Mouse (Mus musculus): ENCODE data around the gene BC049352. TPM values are rescaled to one million over a fixed set of nuclear protein-coding genes. Genes with fewer than 3 reads are reported as not detected.

Gene BC049352
- polyA plus RNA-seq, 1 experiment = not detected

DNA sequence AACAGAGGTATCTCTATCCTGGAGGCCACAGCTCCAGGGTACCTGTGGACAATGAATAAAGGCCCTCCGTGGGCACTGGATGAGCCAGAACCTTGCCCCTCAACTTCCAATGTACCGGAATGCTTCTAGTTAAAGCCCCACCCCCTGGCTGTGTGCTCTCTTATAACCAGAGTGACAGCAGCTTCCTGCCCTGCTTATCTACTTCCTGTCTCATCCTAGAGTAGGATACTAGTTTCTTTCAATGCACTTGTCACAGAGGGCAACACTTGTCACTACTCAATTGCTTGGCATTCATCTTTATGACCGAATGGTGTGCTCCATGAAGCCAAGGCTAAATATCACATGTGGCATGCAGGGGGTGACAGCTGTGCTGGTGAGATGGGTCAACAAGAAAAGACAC, 69.5 kb downstream of the BC049352 start:
- no peak overlapping the region for H3K4me3 ChIP-seq (ENCODE audit: insufficient read depth, poor library complexity, severe bottlenecking)
- TF ChIP-seq MYOG (IDR thresholded peaks at IDR 0.05; ENCODE audit: control insufficient read depth, extremely low read depth, insufficient read length) (no peak), CEBPB (IDR thresholded peaks at IDR 0.05; ENCODE audit: low read depth) (no peak), FOSL1 (IDR thresholded peaks at IDR 0.05; ENCODE audit: insufficient read depth, low read length, poor library complexity, severe bottlenecking) (no peak), USF1 (IDR thresholded peaks at IDR 0.05; ENCODE audit: low read depth) (no peak), MAX (IDR thresholded peaks at IDR 0.05) (no peak), MYOD1 (IDR thresholded peaks at IDR 0.05; ENCODE audit: control insufficient read depth, insufficient read length, low read depth) (no peak), CTCF (IDR thresholded peaks at IDR 0.05; ENCODE audit: control insufficient read depth, insufficient read depth, insufficient read length) (no peak)
- no peaks in the 10 kb centered on the region for H3K79me2 ChIP-seq (ENCODE audit: control insufficient read depth, insufficient read depth)

GRCm38 (mm10) chr9:45251990-45252389, 70.2 kb downstream of the BC049352 start:
- Histone ChIP-seq H3K4me3 (ENCODE audit: insufficient read depth, poor library complexity, severe bottlenecking) (no peak overlapping the region), H3K27me3 (ENCODE audit: control insufficient read depth, insufficient read depth, insufficient read length) (peaks cover 28% of the 10 kb centered on the region), H3K79me2 (ENCODE audit: control insufficient read depth, insufficient read depth) (no peaks in the 10 kb centered on the region), H3ac (ENCODE audit: control insufficient read depth, insufficient read length, low read depth) (no peak overlapping the region), H3K79me3 (ENCODE audit: low read depth) (no peaks in the 10 kb centered on the region), H3K36me3 (ENCODE audit: control insufficient read depth, insufficient read depth) (no peaks in the 10 kb centered on the region)
- TF ChIP-seq USF1 (IDR thresholded peaks at IDR 0.05; ENCODE audit: low read depth) (no peak), CTCF (IDR thresholded peaks at IDR 0.05; ENCODE audit: control insufficient read depth, insufficient read depth, insufficient read length) (no peak), CEBPB (IDR thresholded peaks at IDR 0.05; ENCODE audit: low read depth) (no peak), MAX (IDR thresholded peaks at IDR 0.05) (no peak), MYOD1 (IDR thresholded peaks at IDR 0.05; ENCODE audit: control insufficient read depth, insufficient read length, low read depth) (no peak), MYOG (IDR thresholded peaks at IDR 0.05; ENCODE audit: control insufficient read depth, extremely low read depth, insufficient read length) (no peak), FOSL1 (IDR thresholded peaks at IDR 0.05; ENCODE audit: insufficient read depth, low read length, poor library complexity, severe bottlenecking) (no peak)

More for the DNA sequence above, 69.5 kb downstream of the BC049352 start:
- H3ac ChIP-seq (ENCODE audit: control insufficient read depth, insufficient read length, low read depth) = no peak overlapping the region
- H3K36me3 ChIP-seq (ENCODE audit: control insufficient read depth, insufficient read depth) = no peaks in the 10 kb centered on the region
- H3K27me3 ChIP-seq (ENCODE audit: control insufficient read depth, insufficient read depth, insufficient read length) = peaks cover 22% of the 10 kb centered on the region
- no peaks in the 10 kb centered on the region for H3K79me3 ChIP-seq (ENCODE audit: low read depth)

- TF ChIP-seq CTCF (IDR thresholded peaks at IDR 0.05; ENCODE audit: control insufficient read depth, insufficient read depth, insufficient read length) = no peak
- TF ChIP-seq MYOD1 (IDR thresholded peaks at IDR 0.05; ENCODE audit: control insufficient read depth, insufficient read length, low read depth) = no peak
- TF ChIP-seq USF1 (IDR thresholded peaks at IDR 0.05; ENCODE audit: low read depth) = no peak
- TF ChIP-seq MAX (IDR thresholded peaks at IDR 0.05) = no peak
- TF ChIP-seq MYOG (IDR thresholded peaks at IDR 0.05; ENCODE audit: control insufficient read depth, extremely low read depth, insufficient read length) = no peak
- no peak for TF ChIP-seq CEBPB (IDR thresholded peaks at IDR 0.05; ENCODE audit: low read depth)
- TF ChIP-seq FOSL1 (IDR thresholded peaks at IDR 0.05; ENCODE audit: insufficient read depth, low read length, poor library complexity, severe bottlenecking) = no peak
- Histone ChIP-seq H3K79me2 (ENCODE audit: control insufficient read depth, insufficient read depth) (no peaks in the 10 kb centered on the region), H3K79me3 (ENCODE audit: low read depth) (no peaks in the 10 kb centered on the region), H3K4me3 (ENCODE audit: insufficient read depth, poor library complexity, severe bottlenecking) (no peak overlapping the region), H3K27me3 (ENCODE audit: control insufficient read depth, insufficient read depth, insufficient read length) (peaks cover 31% of the 10 kb centered on the region), H3ac (ENCODE audit: control insufficient read depth, insufficient read length, low read depth) (no peak overlapping the region), H3K36me3 (ENCODE audit: control insufficient read depth, insufficient read depth) (no peaks in the 10 kb centered on the region)
These were observed 70.6 kb downstream of the BC049352 start for GRCm38 (mm10) chr9:45252395-45252794.

GRCm38 (mm10) chr9:45254021-45254420, 72.2 kb downstream of the BC049352 start:
- TF ChIP-seq CEBPB (IDR thresholded peaks at IDR 0.05; ENCODE audit: low read depth) (no peak), USF1 (IDR thresholded peaks at IDR 0.05; ENCODE audit: low read depth) (no peak), MYOG (IDR thresholded peaks at IDR 0.05; ENCODE audit: control insufficient read depth, extremely low read depth, insufficient read length) (no peak), FOSL1 (IDR thresholded peaks at IDR 0.05; ENCODE audit: insufficient read depth, low read length, poor library complexity, severe bottlenecking) (no peak), CTCF (IDR thresholded peaks at IDR 0.05; ENCODE audit: control insufficient read depth, insufficient read depth, insufficient read length) (no peak), MAX (IDR thresholded peaks at IDR 0.05) (no peak), MYOD1 (IDR thresholded peaks at IDR 0.05; ENCODE audit: control insufficient read depth, insufficient read length, low read depth) (no peak)
- Histone ChIP-seq H3K4me3 (ENCODE audit: insufficient read depth, poor library complexity, severe bottlenecking) (no peak overlapping the region), H3K36me3 (ENCODE audit: control insufficient read depth, insufficient read depth) (no peaks in the 10 kb centered on the region)

DNA sequence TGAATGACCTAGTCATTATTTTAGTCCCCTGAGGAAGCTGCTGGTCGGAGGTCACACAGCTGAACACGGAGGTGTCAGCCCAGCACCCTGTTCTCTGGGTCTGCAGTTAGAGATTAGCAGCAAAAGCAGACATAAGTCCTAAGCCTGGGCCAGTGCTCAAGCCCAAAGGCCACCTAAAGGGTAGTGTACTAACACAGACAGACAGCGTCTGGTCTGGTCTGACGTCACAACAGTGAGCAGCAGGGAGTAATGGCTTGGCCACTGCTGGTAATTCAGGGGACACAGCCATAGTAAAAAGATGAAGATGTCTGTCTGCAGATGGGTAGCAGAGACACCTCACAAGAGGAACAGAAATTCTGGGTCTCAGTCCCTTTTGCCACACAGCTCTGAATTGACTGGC, 72.8 kb downstream of the BC049352 start:
- Histone ChIP-seq H3ac (ENCODE audit: control insufficient read depth, insufficient read length, low read depth) (no peak overlapping the region), H3K79me2 (ENCODE audit: control insufficient read depth, insufficient read depth) (no peaks in the 10 kb centered on the region), H3K27me3 (ENCODE audit: control insufficient read depth, insufficient read depth, insufficient read length) (peaks cover 35% of the 10 kb centered on the region), H3K4me3 (ENCODE audit: insufficient read depth, poor library complexity, severe bottlenecking) (no peak overlapping the region), H3K36me3 (ENCODE audit: control insufficient read depth, insufficient read depth) (no peaks in the 10 kb centered on the region), H3K79me3 (ENCODE audit: low read depth) (no peaks in the 10 kb centered on the region)
- no peak for TF ChIP-seq MYOD1 (IDR thresholded peaks at IDR 0.05; ENCODE audit: control insufficient read depth, insufficient read length, low read depth)
- no peak for TF ChIP-seq CTCF (IDR thresholded peaks at IDR 0.05; ENCODE audit: control insufficient read depth, insufficient read depth, insufficient read length)
- TF ChIP-seq USF1 (IDR thresholded peaks at IDR 0.05; ENCODE audit: low read depth) = no peak
- TF ChIP-seq MAX (IDR thresholded peaks at IDR 0.05) = no peak
- no peak for TF ChIP-seq MYOG (IDR thresholded peaks at IDR 0.05; ENCODE audit: control insufficient read depth, extremely low read depth, insufficient read length)

More at GRCm38 (mm10) chr9:45254021-45254420, 72.2 kb downstream of the BC049352 start:
- Histone ChIP-seq H3K79me3 (ENCODE audit: low read depth) (no peaks in the 10 kb centered on the region), H3ac (ENCODE audit: control insufficient read depth, insufficient read length, low read depth) (no peak overlapping the region), H3K79me2 (ENCODE audit: control insufficient read depth, insufficient read depth) (no peaks in the 10 kb centered on the region), H3K27me3 (ENCODE audit: control insufficient read depth, insufficient read depth, insufficient read length) (peaks cover 35% of the 10 kb centered on the region)

GRCm38 (mm10) chr9:45255431-45255830, 73.6 kb downstream of the BC049352 start:
- H3K79me2 ChIP-seq (ENCODE audit: control insufficient read depth, insufficient read depth) = no peaks in the 10 kb centered on the region
- no peak for TF ChIP-seq USF1 (IDR thresholded peaks at IDR 0.05; ENCODE audit: low read depth)
- TF ChIP-seq CTCF (IDR thresholded peaks at IDR 0.05; ENCODE audit: control insufficient read depth, insufficient read depth, insufficient read length) = no peak
- no peak for TF ChIP-seq MYOG (IDR thresholded peaks at IDR 0.05; ENCODE audit: control insufficient read depth, extremely low read depth, insufficient read length)
- no peak for TF ChIP-seq FOSL1 (IDR thresholded peaks at IDR 0.05; ENCODE audit: insufficient read depth, low read length, poor library complexity, severe bottlenecking)
- TF ChIP-seq MYOD1 (IDR thresholded peaks at IDR 0.05; ENCODE audit: control insufficient read depth, insufficient read length, low read depth) = no peak
- TF ChIP-seq CEBPB (IDR thresholded peaks at IDR 0.05; ENCODE audit: low read depth) = no peak
- H3K36me3 ChIP-seq (ENCODE audit: control insufficient read depth, insufficient read depth) = no peaks in the 10 kb centered on the region
- no peaks in the 10 kb centered on the region for H3K79me3 ChIP-seq (ENCODE audit: low read depth)
- peaks cover 35% of the 10 kb centered on the region for H3K27me3 ChIP-seq (ENCODE audit: control insufficient read depth, insufficient read depth, insufficient read length)
- H3K4me3 ChIP-seq (ENCODE audit: insufficient read depth, poor library complexity, severe bottlenecking) = no peak overlapping the region
- no peak overlapping the region for H3ac ChIP-seq (ENCODE audit: control insufficient read depth, insufficient read length, low read depth)
